Mouse (Mus musculus) regulatory T cell (primary cell): Measurements from ENCODE around the gene Sike1.

Source experiments
- in situ Hi-C: fragments of 300-600 bp; cut with MboI, MseI; formaldehyde crosslinking; loops from one replicate; pipeline ENCODE4 v1.15.1; 2025; ENCODE audit warnings: high pct_unique_total_duplicates

Sike1 gene

GRCm38 (mm10) chr3:102995605-102996321 is at the start of gene Sike1:
TSS of gene Sike1 (plus strand) at chr3:102995708.
- in situ Hi-C loops: no loop called here

- in situ Hi-C loops: no loop called here
Observed at GRCm38 (mm10) chr3:102946312-102946711, 49.2 kb upstream of the Sike1 start.

GRCm38 (mm10) chr3:102946861-102947260 is 48.6 kb upstream of the Sike1 start:
- in situ Hi-C loops: no loop called here

- in situ Hi-C loops: no loop called here
Observed at GRCm38 (mm10) chr3:102954476-102954875, 41.0 kb upstream of the Sike1 start.

DNA sequence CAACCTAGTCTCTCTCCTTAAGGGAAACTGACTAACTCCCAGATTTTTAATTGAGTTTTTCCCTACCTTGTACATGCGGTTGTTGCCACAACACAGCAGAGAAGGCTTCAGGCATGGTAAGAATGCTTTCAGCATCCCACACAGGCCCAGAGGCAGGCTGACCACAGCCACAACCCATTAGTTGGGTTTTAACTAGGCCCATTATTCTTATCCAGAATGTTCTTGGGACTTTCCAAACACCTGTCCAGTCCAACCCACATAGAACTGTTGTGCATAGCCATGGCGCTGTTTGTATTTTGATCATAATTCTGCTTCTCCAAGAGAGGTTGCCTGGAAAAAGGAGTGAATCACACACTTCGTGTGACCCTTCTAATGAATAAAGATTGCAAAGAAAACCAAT is 40.4 kb upstream of the Sike1 start:
- in situ Hi-C loops: no loop called here

GRCm38 (mm10) chr3:102955596-102955995 is 39.9 kb upstream of the Sike1 start:
- in situ Hi-C loops: no loop called here

- in situ Hi-C loops: no loop called here
Observed at GRCm38 (mm10) chr3:102964033-102964432, 31.5 kb upstream of the Sike1 start, which contains the start of gene Nr1h5. TSS of gene Nr1h5 (minus strand) at chr3:102964133.

GRCm38 (mm10) chr3:102970067-102970466 is 25.4 kb upstream of the Sike1 start:
- in situ Hi-C loops: loop anchor here (5.0 kb wide), 1 partner anchor 178 kb away; no protein-coding TSS in a partner anchor

- in situ Hi-C loops: loop anchor here (5.0 kb wide), 1 partner anchor 178 kb away; no protein-coding TSS in a partner anchor
Observed at GRCm38 (mm10) chr3:102970508-102970907, 25.0 kb upstream of the Sike1 start.

GRCm38 (mm10) chr3:102976906-102977305 is 18.6 kb upstream of the Sike1 start:
- in situ Hi-C loops: no loop called here

DNA sequence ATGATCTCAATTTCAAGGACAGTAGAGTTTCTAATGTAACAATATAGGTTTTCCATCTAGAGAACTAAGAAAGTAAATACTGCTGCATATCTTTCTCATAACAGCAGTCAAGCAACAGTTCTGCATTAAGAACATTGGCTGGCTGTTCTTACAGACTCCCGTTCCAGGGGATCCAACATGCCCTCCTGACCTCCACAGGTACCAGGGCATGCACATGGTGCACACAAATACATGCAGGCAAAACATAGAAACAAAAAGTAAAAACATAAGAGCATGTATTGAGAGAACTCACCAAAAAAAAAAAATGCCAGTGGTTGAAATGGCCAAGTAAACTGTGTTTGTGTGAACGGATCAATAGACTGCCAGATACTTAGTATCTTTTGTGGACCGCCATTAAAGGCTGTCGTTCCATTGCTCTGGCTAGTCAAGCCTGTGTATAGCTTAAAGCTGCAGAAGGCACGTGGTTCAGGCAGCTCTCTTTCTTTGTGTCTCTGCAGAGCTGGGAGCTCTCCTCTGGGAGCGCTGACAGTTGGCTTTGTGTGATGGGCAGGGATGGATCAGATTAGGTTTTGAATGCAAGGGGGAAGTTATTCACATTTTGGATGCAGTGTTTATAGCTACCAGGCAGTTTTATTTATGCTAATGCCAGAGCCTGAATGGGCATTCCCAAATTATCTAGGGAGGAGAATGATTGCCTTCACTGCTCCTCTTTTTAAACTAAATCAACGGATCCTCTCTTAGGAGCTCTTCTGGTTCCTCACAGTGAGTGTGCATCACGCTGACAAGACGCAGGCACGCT is 15.8 kb upstream of the Sike1 start:
- in situ Hi-C loops: no loop called here

- in situ Hi-C loops: no loop called here
Observed at GRCm38 (mm10) chr3:102980349-102980736, 15.2 kb upstream of the Sike1 start.

DNA sequence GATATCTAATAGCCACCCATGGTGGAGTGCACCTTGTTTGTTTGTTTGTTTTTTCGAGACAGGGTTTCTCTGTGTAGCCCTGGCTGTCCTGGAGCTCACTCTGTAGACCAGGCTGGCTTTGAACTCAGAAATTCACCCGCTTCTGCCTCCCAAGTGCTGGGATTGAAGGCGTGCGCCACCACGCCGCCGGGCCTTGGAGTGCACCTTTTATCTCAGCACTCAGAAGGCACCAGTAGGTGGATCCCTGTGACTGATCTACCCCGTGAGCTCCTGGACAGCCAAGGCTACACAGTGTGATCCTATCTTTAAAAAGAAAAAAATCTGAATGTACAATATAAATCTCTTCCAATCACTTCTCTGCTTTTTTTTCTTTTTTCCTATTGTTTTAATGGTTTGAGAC is 4.5 kb upstream of the Sike1 start:
- in situ Hi-C loops: no loop called here

- in situ Hi-C loops: no loop called here
Observed at GRCm38 (mm10) chr3:102992936-102993335, 2.6 kb upstream of the Sike1 start.

- in situ Hi-C loops: no loop called here
Observed at GRCm38 (mm10) chr3:102995233-102995604, 289 bp upstream of the Sike1 start.

- in situ Hi-C loops: no loop called here
Observed at GRCm38 (mm10) chr3:102997036-102997435, 1.5 kb downstream of the Sike1 start.

- in situ Hi-C loops: no loop called here
Observed at GRCm38 (mm10) chr3:102997591-102997990, 2.1 kb downstream of the Sike1 start.

GRCm38 (mm10) chr3:103001595-103001994 is 6.1 kb downstream of the Sike1 start:
- in situ Hi-C loops: loop anchor here (10.0 kb wide), 1 partner anchor 297 kb away; no protein-coding TSS in a partner anchor

GRCm38 (mm10) chr3:103017350-103017749 is 21.8 kb downstream of the Sike1 start:
- in situ Hi-C loops: loop anchor here (5.0 kb wide), 1 partner anchor 90 kb away; no protein-coding TSS in a partner anchor

DNA sequence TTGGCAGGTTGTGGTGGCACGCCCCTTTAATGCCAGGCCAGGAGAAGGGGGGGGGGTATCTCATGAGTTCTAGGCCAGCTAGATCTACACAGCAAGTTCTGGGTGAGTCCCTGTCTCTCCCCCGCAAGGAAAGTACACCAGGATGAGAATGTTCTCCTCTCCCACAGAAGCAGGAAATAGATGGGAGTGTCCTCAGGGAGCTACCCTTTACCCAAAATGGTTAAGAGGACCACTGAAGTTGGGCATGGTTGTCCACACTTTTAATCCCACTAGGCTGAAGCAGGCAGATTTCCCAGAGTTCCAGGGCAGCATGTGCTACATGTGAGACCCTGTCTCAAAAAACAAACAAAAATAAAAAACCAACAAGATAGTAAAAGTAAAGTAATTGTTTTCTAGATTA is 24.0 kb downstream of the Sike1 start:
- in situ Hi-C loops: loop anchor here (5.0 kb wide), 1 partner anchor 88 kb away; no protein-coding TSS in a partner anchor

DNA sequence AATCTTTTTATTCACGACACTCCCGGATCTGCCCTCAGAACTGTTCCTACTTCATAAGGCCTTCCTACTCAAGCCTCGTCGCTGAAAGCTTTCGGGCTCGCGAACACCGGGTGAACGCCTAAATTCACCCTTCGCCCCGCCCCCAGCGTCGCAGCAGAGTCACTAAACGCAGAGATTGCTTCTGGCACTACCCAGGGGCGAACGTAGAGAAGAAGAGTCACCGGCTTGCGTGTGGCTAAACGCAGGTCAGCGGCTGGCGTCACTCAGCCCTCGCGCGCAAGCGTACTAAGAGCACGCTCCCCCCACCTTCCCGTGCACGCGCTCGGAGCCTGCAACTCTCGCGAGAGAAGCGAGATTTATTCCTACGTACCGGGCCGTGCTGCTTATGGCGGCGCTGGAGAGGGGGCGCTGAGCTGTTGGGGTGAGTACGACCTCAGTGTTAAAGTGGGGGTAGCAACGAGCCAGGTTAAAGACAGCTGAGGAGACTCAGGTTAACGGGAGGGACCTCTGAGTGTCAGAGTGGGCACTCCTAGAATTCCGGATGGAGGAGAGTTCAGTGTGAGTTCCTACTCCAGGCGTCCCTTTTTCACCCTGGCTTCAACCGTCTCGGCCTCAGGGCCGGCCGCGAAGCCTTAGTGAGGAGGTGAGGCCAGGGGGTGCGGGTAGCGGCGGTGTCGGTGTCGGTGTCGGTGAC is 24.9 kb downstream of the Sike1 start, which contains the start of gene Csde1:
TSS of gene Csde1 (plus strand) at position 178 of the 694 bp plus-strand sequence.
- in situ Hi-C loops: no loop called here
